Comparison of ENCODE assay signal across 15 mouse cellular contexts in genomic region chr12:79755617-79756016, GRCm38 (mm10).
DNase-seq lines count a peak whose midpoint lies in the region; ATAC-seq and TF ChIP-seq lines count a peak whose summit lies in the region.
"Had no signal": no experiment of that assay in that cellular context is flagged by ENCODE, and none has a peak within 500 bp of the region (broad histone marks: within the 10 kb centered on the region; RNA-seq: fewer than 3 reads in every experiment).

No protein-coding gene starts in this region.

- no peaks in the 10 kb centered on the region for H3K79me2 ChIP-seq in macrophage (ENCODE audit: inconsistent target)

- peaks cover 71% of the 10 kb centered on the region for H3K4me1 ChIP-seq in kidney, embryonic 16.5 days (ENCODE audit: insufficient read depth, low read length)
- H3K4me1 ChIP-seq in kidney, adult 2 months (ENCODE audit: control insufficient read depth, insufficient read depth, low read length): peaks cover 15% of the 10 kb centered on the region
- H3K4me1 ChIP-seq in embryonic facial prominence, embryonic 12.5 days: peaks cover 56% of the 10 kb centered on the region

- no peak overlapping the region for H3K4me3 ChIP-seq in gastrocnemius, adult 2 months
- H3K4me3 ChIP-seq in kidney, embryonic 16.5 days (ENCODE audit: low read length): no peak overlapping the region
- H3K4me3 ChIP-seq in kidney, adult 2 months (ENCODE audit: insufficient read depth, low read depth, low read length): no peak overlapping the region
- H3K4me3 ChIP-seq in embryonic facial prominence, embryonic 12.5 days: no peak overlapping the region
- H3K4me3 ChIP-seq in macrophage (ENCODE audit: inconsistent target): no peak overlapping the region
- H3K4me3 ChIP-seq: forebrain, embryonic 15.5 days; left cerebral cortex, adult 2 months; megakaryocyte, embryonic 14.5 days had no signal

- H3K4me2 ChIP-seq in kidney, embryonic 16.5 days (replicated peaks; ENCODE audit: low read depth, low read length): no peak overlapping the region
- H3K4me2 ChIP-seq in embryonic facial prominence, embryonic 12.5 days (replicated peaks): no peak overlapping the region
- H3K4me2 ChIP-seq: forebrain, embryonic 15.5 days; hindbrain, embryonic 14.5 days had no signal

- no peak for DNase-seq in gastrocnemius, adult 2 months
- no peak for DNase-seq in gastrocnemius, postnatal 36 days
- no peak for DNase-seq in kidney, adult 2 months
- DNase-seq in ovary, adult 18-20 months (ENCODE audit: low spot score): no peak
- no peak for DNase-seq in adrenal gland, adult 18-20 months (ENCODE audit: low spot score in 2 of 2)
- DNase-seq: cerebellum, postnatal 36 days; spleen, adult 18-20 months had no signal

- peak overlapping the region; percentile 66 for H3K27ac ChIP-seq in gastrocnemius, adult 2 months
- peak overlapping the region; percentile 68 for H3K27ac ChIP-seq in kidney, embryonic 16.5 days (ENCODE audit: low read length)
- H3K27ac ChIP-seq in kidney, adult 2 months (ENCODE audit: insufficient read depth, low read depth, low read length): no peak overlapping the region
- peak overlapping the region; percentile 43; the same call in 1 of the 2 replicates for H3K27ac ChIP-seq in embryonic facial prominence, embryonic 12.5 days
- H3K27ac ChIP-seq in macrophage: peak overlapping the region; percentile 76
- H3K27ac ChIP-seq: forebrain, embryonic 15.5 days; hindbrain, embryonic 14.5 days; left cerebral cortex, adult 2 months; liver, embryonic 14.5 days had no signal

- WGBS in kidney, embryonic 16.5 days: 36% methylated on average over 4 of the region's 4 CpGs
- WGBS in kidney, adult 2 months: 73% methylated on average over 4 of the region's 4 CpGs
- 47% methylated on average over 4 of the region's 4 CpGs for WGBS in embryonic facial prominence, embryonic 12.5 days
- 97% methylated on average over 3 of the region's 4 CpGs for WGBS in macrophage (ENCODE audit: missing documents)

- ATAC-seq in kidney, embryonic 16.5 days (ENCODE audit: low FRiP score, low TSS enrichment): peak; percentile 66; the same call in 1 of the 2 replicates
- ATAC-seq in embryonic facial prominence, embryonic 12.5 days (ENCODE audit: insufficient number of reproducible peaks, insufficient read depth, low FRiP score, low TSS enrichment): no peak
- ATAC-seq: forebrain, embryonic 15.5 days had no signal

- H3K36me3 ChIP-seq in kidney, embryonic 16.5 days (ENCODE audit: insufficient read depth, low read length): no peaks in the 10 kb centered on the region
- no peaks in the 10 kb centered on the region for H3K36me3 ChIP-seq in kidney, adult 2 months (ENCODE audit: control insufficient read depth, insufficient read depth, low read length)
- no peaks in the 10 kb centered on the region for H3K36me3 ChIP-seq in embryonic facial prominence, embryonic 12.5 days
- H3K36me3 ChIP-seq in macrophage (ENCODE audit: inconsistent target): no peaks in the 10 kb centered on the region
- H3K36me3 ChIP-seq: forebrain, embryonic 15.5 days had no signal

- TF ChIP-seq POLR2A in kidney, adult 2 months (IDR thresholded peaks at IDR 0.05; ENCODE audit: low read depth, low read length): no peak

- H3K27me3 ChIP-seq in kidney, embryonic 16.5 days (ENCODE audit: insufficient read depth, low read length): no peaks in the 10 kb centered on the region
- no peaks in the 10 kb centered on the region for H3K27me3 ChIP-seq in kidney, adult 2 months (replicated peaks; ENCODE audit: control insufficient read depth, insufficient read depth, low read length)
- H3K27me3 ChIP-seq in embryonic facial prominence, embryonic 12.5 days: no peaks in the 10 kb centered on the region
- H3K27me3 ChIP-seq: forebrain, embryonic 15.5 days had no signal

- intact Hi-C loops in gastrocnemius, adult 2 months (cut with DNase I): loop anchor here (5.0 to 10.0 kb wide), 4 partner anchors 93 to 357 kb away; partner anchors contain the start of gene Zfp36l1
- intact Hi-C loops in gastrocnemius, postnatal 36 days (cut with DNase I): loop anchor here (5.0 kb wide), 1 partner anchor 132 kb away; no protein-coding TSS in a partner anchor

- no peak for TF ChIP-seq CTCF in gastrocnemius, adult 2 months (IDR thresholded peaks at IDR 0.05)
- TF ChIP-seq CTCF in kidney, adult 2 months (conservative IDR thresholded peaks at IDR 0.05; ENCODE audit: insufficient read depth, insufficient read length, low read depth, low read length): no peak

- 0 out of 2 replicates have a peak overlapping the region, but pooled peaks have one; percentile 16 for H3K9ac ChIP-seq in kidney, embryonic 16.5 days (replicated peaks; ENCODE audit: low read length)
- H3K9ac ChIP-seq in embryonic facial prominence, embryonic 12.5 days: no peak overlapping the region
- H3K9ac ChIP-seq: forebrain, embryonic 15.5 days; hindbrain, embryonic 14.5 days; liver, embryonic 14.5 days had no signal

- H3K9me3 ChIP-seq in kidney, embryonic 16.5 days (ENCODE audit: low read length): no peaks in the 10 kb centered on the region
- no peaks in the 10 kb centered on the region for H3K9me3 ChIP-seq in embryonic facial prominence, embryonic 12.5 days
- H3K9me3 ChIP-seq: forebrain, embryonic 15.5 days; megakaryocyte, embryonic 14.5 days had no signal
